Mouse (Mus musculus): ENCODE measurements at regions not wholly inside any gene's neighbourhood (a gene's known extent, or its start where the extent isn't known, plus 50 kb on each side); places are given as distances from the start of the nearest gene placed in this dataset.

GRCm38 (mm10) chr17:16078549-16078948 lies 247.7 kb upstream of the Rgmb start:
- TF ChIP-seq MAX (IDR thresholded peaks at IDR 0.05; ENCODE audit: low read length) (no peak), CTCF (IDR thresholded peaks at IDR 0.05 in 2 of 3, conservative IDR thresholded peaks at IDR 0.05 in 1 of 3; ENCODE audit: control insufficient read depth in 1 of 3, insufficient read depth in 1 of 3, low read depth in 2 of 3, low read length in 3 of 3, poor library complexity in 1 of 3, severe bottlenecking in 1 of 3) (no peak)
